Mouse (Mus musculus): ENCODE results near the gene Grcc10. TPM values are rescaled to one million over a fixed set of nuclear protein-coding genes. Genes with fewer than 3 reads are reported as not detected.

Gene Grcc10
- polyA plus RNA-seq, 1 experiment, result 143 TPM

DNA sequence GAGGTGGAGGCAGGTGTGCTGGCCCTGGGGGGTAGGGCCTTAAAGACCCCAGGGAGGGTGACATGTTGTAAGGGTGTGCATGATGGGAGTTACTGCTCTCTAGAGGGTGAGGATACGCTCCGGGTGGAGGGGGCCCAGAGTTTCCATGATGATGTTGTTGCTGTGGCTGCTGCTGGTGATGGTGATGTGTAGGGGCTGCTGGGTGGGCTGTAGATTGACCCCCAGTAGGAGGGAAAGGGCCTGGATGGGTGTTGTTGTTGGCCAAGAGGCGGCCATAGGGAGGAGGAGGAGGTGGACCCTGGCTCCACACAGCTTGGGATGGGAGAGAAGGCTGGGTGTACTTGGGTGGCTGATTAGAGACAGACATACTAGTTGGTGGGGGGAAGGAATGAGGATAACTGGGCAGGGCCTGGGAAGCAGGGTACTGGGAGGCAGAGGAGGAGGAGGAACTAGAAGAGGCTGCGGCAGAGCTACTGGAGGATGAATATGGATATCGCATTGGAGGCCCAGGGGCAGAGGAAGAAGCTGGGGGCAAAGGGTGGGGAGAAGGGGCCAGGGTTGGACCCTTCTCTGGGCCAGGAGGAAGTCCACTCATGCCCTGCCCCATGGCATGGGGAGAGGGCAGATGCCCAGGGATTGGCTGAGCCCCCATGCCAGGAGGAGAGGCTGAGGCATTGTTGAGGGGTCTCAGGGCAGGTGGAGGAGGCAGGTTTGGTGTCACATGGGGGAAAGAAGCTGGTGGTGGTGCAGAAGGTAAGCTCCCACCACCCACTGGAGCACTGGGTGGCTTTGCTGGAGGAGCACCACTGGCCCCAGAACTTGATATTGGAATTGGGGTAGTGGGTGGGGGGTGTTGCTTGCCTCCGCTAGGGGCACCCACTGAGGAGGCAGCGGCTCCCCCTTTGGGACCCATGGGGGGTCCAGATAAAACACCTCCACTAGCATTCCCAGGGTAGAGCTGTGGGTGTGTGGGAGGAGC is 5.8 kb upstream of the Grcc10 start:
- H3K4me3 ChIP-seq (ENCODE audit: low read depth, low read length), result no peak overlapping the region; the same call in 1 of the 2 replicates
- H3K4me1 ChIP-seq (ENCODE audit: control insufficient read depth, insufficient read depth, insufficient read length, low read length), result peaks cover 10% of the 10 kb centered on the region
- no peak for TF ChIP-seq POLR2A (IDR thresholded peaks at IDR 0.05; ENCODE audit: low read depth, low read length)
- 88% methylated on average over 7 of the region's 7 CpGs for WGBS
- H3K36me3 ChIP-seq (ENCODE audit: control insufficient read depth, insufficient read depth, low read length), result peaks cover 26% of the 10 kb centered on the region
- no peak overlapping the region for H3K27ac ChIP-seq (ENCODE audit: insufficient read depth, low read depth, low read length)
- no peaks in the 10 kb centered on the region for H3K27me3 ChIP-seq (ENCODE audit: control insufficient read depth, insufficient read depth, low read length)

DNA sequence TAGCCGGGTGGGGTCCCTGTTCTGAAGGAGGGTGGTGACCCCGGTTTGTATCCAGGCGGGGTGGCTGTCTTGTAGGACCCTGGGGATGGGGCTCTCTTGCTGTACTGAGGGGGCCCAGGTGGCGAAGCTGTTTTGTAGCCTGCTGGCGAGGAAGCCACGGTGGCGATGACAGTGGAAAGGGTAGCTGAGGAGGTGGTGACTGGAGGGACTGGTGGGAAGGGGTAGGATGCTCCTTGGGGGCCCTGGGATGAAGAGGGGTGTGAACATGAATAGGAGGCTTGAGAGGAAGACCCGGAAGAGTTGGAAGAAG is 5.1 kb upstream of the Grcc10 start:
- Histone ChIP-seq H3K4me3 (ENCODE audit: low read depth, low read length) (peak overlapping the region; percentile 76), H3K27me3 (ENCODE audit: control insufficient read depth, insufficient read depth, low read length) (no peaks in the 10 kb centered on the region), H3K36me3 (ENCODE audit: control insufficient read depth, insufficient read depth, low read length) (peaks cover 26% of the 10 kb centered on the region), H3K27ac (ENCODE audit: insufficient read depth, low read depth, low read length) (peak overlapping the region; percentile 63; the same call in 1 of the 2 replicates), H3K4me1 (ENCODE audit: control insufficient read depth, insufficient read depth, insufficient read length, low read length) (peaks cover 13% of the 10 kb centered on the region)
- 19% methylated on average over 8 of the region's 8 CpGs for WGBS
- TF ChIP-seq CTCF (IDR thresholded peaks at IDR 0.05; ENCODE audit: extremely low read depth, insufficient read length, insufficient replicate concordance, low read depth, low read length) (no peak), POLR2A (IDR thresholded peaks at IDR 0.05; ENCODE audit: low read depth, low read length) (no peak)

DNA sequence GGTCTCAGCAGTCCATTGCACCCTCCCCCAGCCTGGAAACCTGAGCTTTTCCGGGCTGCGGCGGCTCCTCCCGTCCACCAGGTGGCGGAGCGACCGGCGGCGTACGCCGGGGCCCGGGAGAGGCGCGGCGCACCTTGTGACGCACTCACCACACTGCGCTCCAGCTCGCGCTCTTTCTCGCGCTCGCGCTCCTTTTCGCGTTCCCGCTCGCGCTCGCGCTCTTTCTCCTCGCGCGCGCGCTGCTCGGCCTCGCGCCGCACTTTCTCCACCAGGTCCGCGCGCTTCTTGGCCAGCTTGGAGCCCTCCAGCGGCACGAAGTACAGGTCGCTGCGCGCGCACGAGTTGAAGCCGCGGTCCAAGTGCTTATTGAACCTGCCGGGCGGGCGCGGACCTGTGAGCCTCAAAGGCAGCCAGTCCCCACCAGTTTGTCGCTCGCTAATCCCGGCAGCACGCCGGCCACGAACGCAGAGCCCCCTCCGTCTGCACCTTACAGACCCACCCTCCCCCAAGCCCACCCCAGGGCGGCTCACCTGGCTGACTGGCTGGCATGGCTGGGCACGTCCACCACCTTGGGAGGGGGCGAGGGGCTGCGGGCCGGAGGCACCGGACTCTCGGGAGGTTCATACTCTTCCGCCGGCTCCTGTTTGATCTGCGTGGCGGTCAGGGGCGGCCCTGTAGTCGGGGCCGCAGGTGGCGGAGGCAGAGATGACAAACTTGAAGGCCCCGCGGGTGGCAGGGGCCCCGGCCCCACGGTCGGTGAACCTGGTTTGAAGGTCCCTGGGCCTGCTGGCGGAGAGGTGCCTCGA is 4.5 kb upstream of the Grcc10 start:
- WGBS, result under 1% methylated on average over 85 of the region's 85 CpGs
- H3K4me1 ChIP-seq (ENCODE audit: control insufficient read depth, insufficient read depth, insufficient read length, low read length), result peaks cover 13% of the 10 kb centered on the region
- TF ChIP-seq POLR2A (IDR thresholded peaks at IDR 0.05; ENCODE audit: low read depth, low read length) (no peak; the same call in 1 of the 2 replicates), CTCF (IDR thresholded peaks at IDR 0.05; ENCODE audit: extremely low read depth, insufficient read length, insufficient replicate concordance, low read depth, low read length) (peak; percentile 80)
- peaks cover 26% of the 10 kb centered on the region for H3K36me3 ChIP-seq (ENCODE audit: control insufficient read depth, insufficient read depth, low read length)
- H3K4me3 ChIP-seq (ENCODE audit: low read depth, low read length), result peak overlapping the region; percentile 76
- H3K27ac ChIP-seq (ENCODE audit: insufficient read depth, low read depth, low read length), result peak overlapping the region; percentile 63
- no peaks in the 10 kb centered on the region for H3K27me3 ChIP-seq (ENCODE audit: control insufficient read depth, insufficient read depth, low read length)

DNA sequence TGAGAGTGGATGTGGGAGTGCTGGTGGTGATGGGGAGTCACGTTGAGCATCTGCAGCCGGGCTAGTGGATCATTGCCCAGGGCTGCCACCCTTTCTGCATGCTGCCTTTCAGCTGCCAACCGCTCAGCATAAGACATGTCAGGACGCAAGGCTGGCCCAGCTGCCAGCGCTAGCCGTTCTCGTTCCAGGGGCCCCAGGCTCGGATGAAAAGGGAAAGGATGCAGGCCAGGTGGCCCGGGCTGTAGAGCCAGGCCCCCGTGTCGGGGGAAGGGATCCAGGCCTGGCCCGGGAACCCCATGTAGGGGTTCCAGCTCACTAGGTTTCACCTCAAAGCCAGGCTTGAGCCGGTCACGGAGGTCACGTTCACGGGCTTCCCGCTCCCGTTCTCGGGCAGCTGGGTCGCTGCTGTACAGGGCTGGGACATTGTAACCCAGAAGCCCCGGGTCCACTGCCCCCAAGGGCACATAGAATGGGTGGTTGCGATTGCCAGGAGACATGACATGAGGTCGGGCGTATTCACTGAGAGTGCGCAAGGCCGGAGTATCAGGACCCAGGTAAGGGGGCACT is 3.7 kb upstream of the Grcc10 start:
- Histone ChIP-seq H3K27ac (ENCODE audit: insufficient read depth, low read depth, low read length) (no peak overlapping the region), H3K27me3 (ENCODE audit: control insufficient read depth, insufficient read depth, low read length) (no peaks in the 10 kb centered on the region), H3K4me3 (ENCODE audit: low read depth, low read length) (peak overlapping the region; percentile 12), H3K36me3 (ENCODE audit: control insufficient read depth, insufficient read depth, low read length) (peaks cover 26% of the 10 kb centered on the region), H3K4me1 (ENCODE audit: control insufficient read depth, insufficient read depth, insufficient read length, low read length) (peaks cover 14% of the 10 kb centered on the region)
- TF ChIP-seq POLR2A (IDR thresholded peaks at IDR 0.05; ENCODE audit: low read depth, low read length) (no peak), CTCF (IDR thresholded peaks at IDR 0.05; ENCODE audit: extremely low read depth, insufficient read length, insufficient replicate concordance, low read depth, low read length) (no peak)
- 68% methylated on average over 26 of the region's 26 CpGs for WGBS

DNA sequence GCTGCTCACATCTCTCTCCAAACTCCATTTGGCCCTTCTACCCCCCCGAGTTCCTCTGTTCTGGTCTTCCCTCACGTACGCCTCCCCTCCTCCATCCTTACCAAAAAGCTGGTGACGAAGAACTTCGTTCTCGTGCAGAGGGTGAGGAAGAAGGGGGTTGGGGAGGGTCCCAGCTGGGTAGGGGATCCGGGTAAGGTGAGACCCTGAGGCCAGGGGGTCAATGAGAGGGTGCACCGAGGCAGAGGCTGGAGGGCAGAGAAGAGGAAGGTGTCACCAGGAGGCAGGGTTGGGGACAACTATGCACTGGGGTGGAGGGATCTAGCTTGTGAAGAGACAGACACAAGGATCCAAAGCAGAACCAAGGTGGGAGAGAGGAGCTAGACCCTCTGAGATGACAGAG is 2.5 kb upstream of the Grcc10 start:
- peaks cover 19% of the 10 kb centered on the region for H3K36me3 ChIP-seq (ENCODE audit: control insufficient read depth, insufficient read depth, low read length)
- WGBS, result 89% methylated on average over 8 of the region's 8 CpGs
- no peak for TF ChIP-seq POLR2A (IDR thresholded peaks at IDR 0.05; ENCODE audit: low read depth, low read length)
- no peak for TF ChIP-seq CTCF (IDR thresholded peaks at IDR 0.05; ENCODE audit: extremely low read depth, insufficient read length, insufficient replicate concordance, low read depth, low read length)

DNA sequence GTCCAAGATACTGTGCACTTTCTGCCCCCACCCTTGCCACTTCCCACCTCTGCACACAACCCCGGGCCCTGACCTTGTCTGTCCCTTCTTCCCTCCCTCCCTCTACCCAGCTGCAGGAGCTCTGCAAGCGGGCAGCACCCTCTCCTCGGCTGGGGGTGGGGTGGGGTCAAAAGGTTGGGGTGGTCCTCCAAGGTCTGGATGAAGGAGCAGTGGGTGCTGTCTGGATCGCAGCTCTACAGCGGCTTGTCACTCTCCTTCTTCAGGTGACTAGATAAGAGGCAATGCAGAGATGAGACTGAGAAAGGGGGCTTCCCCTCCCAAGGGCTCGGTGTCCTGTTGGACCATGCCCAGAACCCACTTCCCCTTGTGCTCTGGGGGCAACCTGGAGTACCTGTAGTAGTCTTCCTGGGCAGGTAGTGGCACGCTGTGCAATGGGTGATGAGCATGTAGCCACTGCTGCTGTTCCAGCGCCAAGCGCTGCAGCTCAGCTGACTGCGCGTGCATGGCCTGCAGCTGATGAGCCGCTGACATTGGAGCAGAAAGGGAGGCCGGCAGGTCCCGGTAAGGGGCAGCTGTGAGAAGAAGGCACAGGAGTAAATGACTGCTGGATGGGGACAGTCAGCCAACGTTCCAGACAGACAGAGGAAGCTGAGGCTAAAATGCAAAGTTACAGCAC is 1.8 kb upstream of the Grcc10 start:
- H3K27ac ChIP-seq (ENCODE audit: insufficient read depth, low read depth, low read length), result no peak overlapping the region
- peaks cover 16% of the 10 kb centered on the region for H3K36me3 ChIP-seq (ENCODE audit: control insufficient read depth, insufficient read depth, low read length)
- WGBS, result 90% methylated on average over 15 of the region's 15 CpGs
- TF ChIP-seq POLR2A (IDR thresholded peaks at IDR 0.05; ENCODE audit: low read depth, low read length) (no peak), CTCF (IDR thresholded peaks at IDR 0.05; ENCODE audit: extremely low read depth, insufficient read length, insufficient replicate concordance, low read depth, low read length) (no peak)
- H3K27me3 ChIP-seq (ENCODE audit: control insufficient read depth, insufficient read depth, low read length), result no peaks in the 10 kb centered on the region
- H3K4me1 ChIP-seq (ENCODE audit: control insufficient read depth, insufficient read depth, insufficient read length, low read length), result peaks cover 19% of the 10 kb centered on the region
- no peak overlapping the region for H3K4me3 ChIP-seq (ENCODE audit: low read depth, low read length)

More for the DNA sequence above, 2.5 kb upstream of the Grcc10 start:
- peaks cover 19% of the 10 kb centered on the region for H3K4me1 ChIP-seq (ENCODE audit: control insufficient read depth, insufficient read depth, insufficient read length, low read length)
- no peak overlapping the region for H3K27ac ChIP-seq (ENCODE audit: insufficient read depth, low read depth, low read length)
- H3K4me3 ChIP-seq (ENCODE audit: low read depth, low read length), result no peak overlapping the region
- H3K27me3 ChIP-seq (ENCODE audit: control insufficient read depth, insufficient read depth, low read length), result no peaks in the 10 kb centered on the region
